Mouse (Mus musculus): Measurements from ENCODE around the gene Spag17.

GRCm38 (mm10) chr3:100164991-100165390 lies 279.8 kb downstream of the Spag17 start:
- no peak for TF ChIP-seq POLR2A (IDR thresholded peaks at IDR 0.05; ENCODE audit: insufficient read length, low read depth)
- no peak for TF ChIP-seq MYOG (IDR thresholded peaks at IDR 0.05; ENCODE audit: control insufficient read depth in 1 of 3, insufficient read depth in 1 of 3, insufficient read length in 2 of 3, low read depth in 2 of 3)
- no peak for TF ChIP-seq TCF12 (IDR thresholded peaks at IDR 0.05; ENCODE audit: insufficient read depth, poor library complexity, severe bottlenecking)
- no peak for TF ChIP-seq USF1 (IDR thresholded peaks at IDR 0.05; ENCODE audit: low read depth)
- TF ChIP-seq POLR2AphosphoS2 (IDR thresholded peaks at IDR 0.05; ENCODE audit: insufficient read length, low read depth): no peak
- no peak for TF ChIP-seq MAX (IDR thresholded peaks at IDR 0.05; ENCODE audit: low read depth)
- no peak for TF ChIP-seq SRF (IDR thresholded peaks at IDR 0.05; ENCODE audit: control insufficient read depth, insufficient read length, low read depth)
- no peak for TF ChIP-seq E2F4 (IDR thresholded peaks at IDR 0.05; ENCODE audit: insufficient read depth)
- no peak for TF ChIP-seq TCF3 (IDR thresholded peaks at IDR 0.05; ENCODE audit: insufficient read length, low read depth)
- no peak for TF ChIP-seq REST (IDR thresholded peaks at IDR 0.05; ENCODE audit: insufficient read depth, insufficient read length)

Data from myocyte (in vitro differentiated cells).